Mouse (Mus musculus): ENCODE data around the gene Elk3.

DNA sequence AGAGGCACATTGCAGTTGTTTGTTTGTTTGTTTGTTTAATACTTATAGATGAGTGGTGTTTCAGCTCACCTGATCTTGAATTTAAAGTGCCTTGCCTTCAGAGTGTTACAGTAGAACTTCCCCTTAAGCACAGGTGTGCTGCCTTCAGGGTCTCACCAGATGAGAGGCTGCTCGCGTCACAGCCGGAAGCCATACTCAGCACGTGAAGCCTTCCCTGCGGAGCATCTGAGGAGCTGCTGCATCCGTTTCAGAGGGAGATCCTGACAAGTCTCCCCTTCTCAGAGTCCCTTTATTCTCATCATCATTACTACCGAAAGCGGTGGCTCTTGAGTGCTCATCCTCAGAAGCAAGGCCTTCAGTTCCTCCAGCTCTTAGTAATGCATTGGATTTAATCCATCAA, 62.5 kb downstream of the Elk3 start:
- no peak for TF ChIP-seq CTCF (IDR thresholded peaks at IDR 0.05; ENCODE audit: low read depth, low read length)
- TF ChIP-seq POLR2A (IDR thresholded peaks at IDR 0.05; ENCODE audit: insufficient read depth, low read length): no peak
- TF ChIP-seq EP300 (IDR thresholded peaks at IDR 0.05; ENCODE audit: insufficient read depth, low read depth, low read length): no peak
